Mouse (Mus musculus) heart, embryonic 14.5 days (tissue): ENCODE measurements around the gene Trim38. TPM values are rescaled to one million over a fixed set of nuclear protein-coding genes. Genes with fewer than 3 reads are reported as not detected.

ENCODE experiments used
- ATAC-seq: fragments of 200-750 bp; cut with Nextera tagmentation; 2 replicates; pipeline ENCODE4 v1.8.0; 2017; ENCODE audit warnings: low read depth, moderate TSS enrichment; ENCODE audit not compliant: insufficient number of reproducible peaks, insufficient read depth, low FRiP score
- H3K27ac ChIP-seq, 2 experiments: fragments of 200-500 bp in 1 of 2; fragments of 300-500 bp in 1 of 2; sonication (generic) in 1 of 2; replicated peaks in 1 of 2; 2 replicates each; pipeline ENCODE4 v1.5.1; 2012 to 2014; ENCODE audit warnings: low read depth in 2 of 2, low read length in 2 of 2, control low read depth in 1 of 2, mild to moderate bottlenecking in 1 of 2, mixed read lengths in 1 of 2; ENCODE audit not compliant: control insufficient read depth in 1 of 2, insufficient read depth in 1 of 2
- H3K27me3 ChIP-seq: fragments of 300-500 bp; sonication (generic); 2 replicates; pipeline ENCODE4 v1.6.1; 2014; ENCODE audit warnings: mild to moderate bottlenecking, low read length, control low read depth; ENCODE audit not compliant: control insufficient read depth, insufficient read depth
- H3K36me3 ChIP-seq: fragments of 300-500 bp; sonication (generic); 2 replicates; pipeline ENCODE4 v1.6.1; 2014; ENCODE audit warnings: mild to moderate bottlenecking, control low read depth, low read length, mixed read lengths; ENCODE audit not compliant: control insufficient read depth, insufficient read depth
- H3K4me1 ChIP-seq, 2 experiments: fragments of 200-500 bp in 1 of 2; fragments of 300-500 bp in 1 of 2; sonication (generic) in 1 of 2; 2 replicates each; pipeline ENCODE4 v1.6.1; 2012 to 2014; ENCODE audit warnings: low read length in 2 of 2, control low read depth in 1 of 2, mixed read lengths in 1 of 2; ENCODE audit not compliant: control insufficient read depth in 2 of 2, insufficient read depth in 2 of 2
- H3K4me2 ChIP-seq: fragments of 300-500 bp; sonication (generic); 2 replicates; pipeline ENCODE4 v1.6.1; 2014; ENCODE audit warnings: mild to moderate bottlenecking, low read length
- H3K4me3 ChIP-seq, 2 experiments: fragments of 200-500 bp in 1 of 2; fragments of 300-500 bp in 1 of 2; sonication (generic) in 1 of 2; 2 replicates each; pipeline ENCODE4 v1.5.1; 2012 to 2014; ENCODE audit warnings: low read length in 2 of 2, mild to moderate bottlenecking in 2 of 2, control low read depth in 1 of 2, low read depth in 1 of 2, moderate library complexity in 1 of 2; ENCODE audit not compliant: control insufficient read depth in 1 of 2, insufficient read depth in 1 of 2
- H3K9ac ChIP-seq: fragments of 300-500 bp; sonication (generic); 2 replicates; pipeline ENCODE4 v1.6.1; 2014; ENCODE audit warnings: mild to moderate bottlenecking, low read length
- H3K9me3 ChIP-seq: fragments of 300-500 bp; sonication (generic); 2 replicates; pipeline ENCODE4 v1.6.1; 2016; ENCODE audit warnings: low read length, control low read depth; ENCODE audit not compliant: control insufficient read depth
- WGBS: fragments of 180-500 bp; shearing (Covaris S2); extraction: QIAGEN DNeasy Blood & Tissue Kit; methylation state at CpG from one replicate; pipeline ENCODE4 v1.1.7; 2014; 5-methylcytosine and 5-hydroxymethylcytosine counted together
- polyA plus RNA-seq: library from polyadenylated mRNA; unstranded; fragments of >200 nt; fragmentation: Nextera tagmentation; extraction: Ambion mirVana; gene quantifications from 2 replicates; pipeline ENCODE4 v1.2.1, GENCODE M21; 2014

The Trim38 gene
- polyA plus RNA-seq, 1 experiment from 2014 or later = not detected

DNA sequence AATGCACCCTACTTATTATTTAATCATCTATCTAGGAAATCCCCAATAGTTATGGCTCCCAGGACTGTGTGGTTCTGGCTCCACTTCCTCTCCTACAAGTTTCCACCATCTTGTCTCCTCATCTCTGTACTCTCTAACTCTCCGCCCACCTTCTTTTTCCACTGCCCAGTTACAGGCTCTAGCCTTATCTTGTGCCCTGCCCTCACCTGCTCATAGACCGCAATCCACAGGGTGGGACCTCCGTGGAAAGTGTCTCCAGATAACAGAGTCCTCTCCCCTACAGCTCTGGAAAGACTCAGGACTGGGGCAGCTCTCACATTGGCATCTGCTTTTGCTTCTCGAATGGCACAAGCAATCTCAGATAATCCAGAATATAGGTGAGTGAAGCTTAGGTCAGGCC is 9.3 kb downstream of the Trim38 start:
- Histone ChIP-seq H3K36me3 (no peaks in the 10 kb centered on the region), H3K4me3 (no peak overlapping the region), H3K27me3 (no peaks in the 10 kb centered on the region), H3K9me3 (no peaks in the 10 kb centered on the region), H3K9ac (no peak overlapping the region), H3K4me2 (no peak overlapping the region), H3K4me1 (0 out of 4 replicates have a peak, but pooled peaks cover 0 to 3% of the 10 kb centered on the region in 2 experiments), H3K27ac (no peak overlapping the region)
- ATAC-seq = no peak
- WGBS = 47% methylated on average over 4 of the region's 4 CpGs

DNA sequence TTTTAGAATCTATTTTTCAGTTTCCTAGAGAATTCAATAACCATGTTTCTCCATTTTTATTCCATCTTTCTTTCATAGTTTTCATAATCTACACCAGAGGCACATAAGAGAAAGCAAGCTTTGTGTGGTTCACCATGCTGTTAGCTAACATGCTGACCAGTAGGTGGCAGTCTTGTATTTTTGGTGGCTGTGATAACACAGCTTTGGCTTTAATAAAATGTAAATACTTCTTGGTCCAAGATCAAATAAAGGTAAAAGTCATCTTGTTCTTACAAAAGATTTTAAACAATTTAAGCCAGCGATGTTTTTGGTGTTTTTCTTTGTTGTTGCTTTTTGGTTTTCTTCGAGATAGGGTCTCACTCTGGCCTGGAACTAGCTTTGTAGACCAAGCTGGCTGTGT is 22.8 kb downstream of the Trim38 start:
- Histone ChIP-seq H3K27me3 (no peaks in the 10 kb centered on the region), H3K4me2 (no peak overlapping the region), H3K9me3 (no peaks in the 10 kb centered on the region), H3K36me3 (no peaks in the 10 kb centered on the region), H3K4me1 (no peaks in the 10 kb centered on the region), H3K9ac (no peak overlapping the region), H3K27ac (no peak overlapping the region), H3K4me3 (no peak overlapping the region)
- whole genome bisulfite sequencing = 29% methylated on average over 2 of the region's 2 CpGs
- no peak for ATAC-seq

DNA sequence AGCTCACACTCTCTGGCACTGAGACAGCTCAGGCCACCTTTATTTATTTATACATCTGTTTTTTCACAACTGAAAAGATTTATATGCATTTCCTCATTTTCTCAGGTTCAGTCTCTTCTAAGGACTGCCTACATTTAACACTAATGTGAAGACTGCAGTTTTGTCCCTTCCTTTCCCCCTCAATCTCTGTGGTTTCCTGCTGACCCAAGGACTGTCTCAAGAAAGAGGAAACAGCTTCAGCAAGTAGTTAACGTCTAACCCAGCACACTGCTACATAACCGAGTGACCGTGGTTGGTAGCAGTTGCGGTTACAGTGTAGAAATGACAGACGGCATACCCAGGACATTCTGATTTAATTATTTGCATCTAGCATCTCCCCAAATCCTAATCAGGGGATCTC is 29.7 kb downstream of the Trim38 start:
- ATAC-seq = no peak
- Histone ChIP-seq H3K4me3 (no peak overlapping the region), H3K9ac (no peak overlapping the region), H3K9me3 (no peaks in the 10 kb centered on the region), H3K36me3 (no peaks in the 10 kb centered on the region), H3K27ac (no peak overlapping the region), H3K4me1 (no peaks in the 10 kb centered on the region), H3K27me3 (no peaks in the 10 kb centered on the region), H3K4me2 (no peak overlapping the region)
- WGBS = 80% methylated on average over 5 of the region's 5 CpGs

DNA sequence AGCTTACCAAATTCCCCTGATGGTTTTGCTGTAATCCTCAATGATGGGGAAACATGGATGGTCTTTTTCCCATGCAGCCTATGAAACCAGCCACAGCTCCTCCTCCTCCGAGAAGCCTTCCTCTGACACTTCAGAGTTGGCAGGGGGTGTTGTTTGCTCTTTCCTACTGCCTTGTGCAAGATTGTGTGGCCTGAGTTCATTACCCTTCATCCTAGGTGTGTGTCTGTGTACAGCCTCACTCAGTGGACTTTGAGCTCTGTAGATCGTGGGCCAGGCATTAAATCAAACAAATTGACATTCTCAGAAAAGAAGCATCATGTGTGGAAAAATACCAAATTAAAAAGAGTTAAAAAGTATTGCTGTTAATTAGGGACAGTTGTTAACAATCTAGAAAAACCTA is 34.8 kb downstream of the Trim38 start:
- Histone ChIP-seq H3K4me1 (no peaks in the 10 kb centered on the region), H3K9ac (no peak overlapping the region), H3K36me3 (no peaks in the 10 kb centered on the region), H3K27ac (no peak overlapping the region), H3K9me3 (no peaks in the 10 kb centered on the region), H3K27me3 (no peaks in the 10 kb centered on the region), H3K4me2 (no peak overlapping the region), H3K4me3 (no peak overlapping the region)
- ATAC-seq = no peak
- 84% methylated on average over 2 of the region's 2 CpGs for WGBS

DNA sequence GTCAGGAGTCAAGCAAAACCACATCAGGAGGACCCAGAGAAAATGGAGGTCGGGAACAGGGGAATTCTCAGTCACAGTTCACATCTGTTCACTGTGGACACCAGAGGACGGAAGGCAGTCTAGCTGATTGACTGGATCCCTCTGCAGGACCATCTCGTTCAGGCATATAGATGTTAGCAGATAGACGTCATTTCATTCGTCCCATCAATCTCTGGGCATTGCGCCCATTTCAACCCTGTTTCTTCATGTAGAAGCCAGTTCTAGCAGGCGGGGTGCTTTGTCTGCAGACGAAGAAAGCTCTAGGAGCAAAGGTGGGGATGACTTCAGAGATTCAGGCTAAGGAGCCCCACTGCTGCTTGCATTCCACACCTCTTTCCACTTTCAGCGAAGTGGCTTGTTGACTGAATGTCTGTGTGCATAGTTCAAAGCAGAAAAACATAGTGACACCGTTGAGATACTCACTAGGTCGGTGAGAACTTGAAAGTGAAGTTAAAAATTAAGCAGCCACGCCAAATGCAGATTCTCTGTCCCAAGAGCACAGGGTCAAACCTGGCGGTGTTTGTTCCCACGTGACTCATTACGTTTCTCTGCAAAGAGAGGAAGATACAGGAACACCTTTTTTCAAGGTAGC is 36.8 kb downstream of the Trim38 start, which contains the start of gene Slc17a2:
Gene Slc17a2, plus strand, starts transcription at position 572 of the 631 bp plus-strand sequence.
- ATAC-seq = no peak
- H3K4me3 ChIP-seq = no peak within 1 kb of the TSS
- no peaks in the 10 kb centered on the region for H3K4me1 ChIP-seq
- no peak within 1 kb of the TSS for H3K4me2 ChIP-seq
- no peak within 1 kb of the TSS for H3K27ac ChIP-seq
- H3K27me3 ChIP-seq = no peaks in the 10 kb centered on the region
- WGBS = 75% methylated on average over 15 of the region's 15 CpGs
- H3K36me3 ChIP-seq = no peaks in the 10 kb centered on the region
- H3K9me3 ChIP-seq = no peaks in the 10 kb centered on the region
- H3K9ac ChIP-seq = no peak within 1 kb of the TSS

DNA sequence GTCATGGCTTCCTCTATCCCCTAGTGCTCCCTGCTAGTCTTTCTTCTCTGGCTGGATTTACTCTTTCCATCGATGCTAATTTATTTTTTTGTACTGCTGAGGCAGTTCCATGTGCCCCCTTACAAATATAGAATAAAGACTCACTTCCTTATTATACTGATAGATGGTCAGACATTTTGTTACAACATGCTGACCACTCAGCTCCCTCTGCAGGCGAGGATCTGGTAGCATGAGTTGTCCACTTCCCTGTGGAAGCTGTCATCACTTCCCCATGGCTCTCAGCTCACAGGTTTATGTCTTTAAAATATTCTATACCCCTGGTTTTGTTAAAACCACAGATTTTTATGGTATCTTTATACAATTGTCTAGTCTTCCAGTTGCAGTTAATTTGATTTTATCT is 46.4 kb downstream of the Trim38 start:
- Histone ChIP-seq H3K4me2 (no peak overlapping the region), H3K9ac (no peak overlapping the region), H3K4me3 (no peak overlapping the region), H3K27me3 (no peaks in the 10 kb centered on the region), H3K36me3 (no peaks in the 10 kb centered on the region), H3K9me3 (no peaks in the 10 kb centered on the region), H3K4me1 (peaks cover 0 to 6% of the 10 kb centered on the region in 2 experiments; a peak in 2 of 4 replicates), H3K27ac (no peak overlapping the region)
- WGBS = 71% methylated on average over 2 of the region's 2 CpGs
- ATAC-seq = no peak

DNA sequence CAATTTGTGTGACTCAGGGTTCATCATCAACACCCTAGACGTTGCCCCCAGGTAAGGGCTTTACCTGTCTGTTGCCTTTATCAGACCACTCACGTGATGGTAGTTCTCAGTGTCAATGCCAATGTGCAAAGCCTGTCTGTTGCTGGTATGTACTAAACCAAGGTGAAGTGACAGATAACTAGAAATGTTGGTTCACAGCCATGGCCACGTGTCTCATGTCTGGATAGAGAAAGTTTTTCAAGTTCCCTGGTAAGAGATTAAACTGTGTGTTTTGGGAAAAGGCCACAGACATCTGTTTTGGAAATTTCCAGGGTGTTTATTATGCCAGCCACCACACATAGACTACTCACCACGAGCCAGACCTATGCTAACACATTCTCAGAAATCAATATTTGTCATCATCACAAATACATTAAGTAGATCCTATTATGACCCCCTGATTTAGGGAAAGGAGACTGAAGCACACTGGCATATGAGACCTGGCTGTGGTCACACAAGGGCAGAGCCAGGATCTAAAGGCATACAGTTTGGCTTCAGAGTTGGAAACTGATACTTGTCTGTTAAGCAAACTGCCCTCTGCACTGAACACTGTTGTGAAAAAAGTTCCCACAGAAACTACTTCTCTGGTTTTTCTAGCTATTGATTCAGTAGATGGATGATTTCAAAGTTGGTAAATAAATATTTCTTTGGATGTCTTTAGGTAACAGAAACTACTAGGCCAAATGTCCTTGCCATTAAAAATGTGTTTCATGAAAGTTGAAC is 50.6 kb downstream of the Trim38 start:
- H3K4me3 ChIP-seq = no peak overlapping the region
- no peak overlapping the region for H3K27ac ChIP-seq
- H3K36me3 ChIP-seq = no peaks in the 10 kb centered on the region
- no peaks in the 10 kb centered on the region for H3K9me3 ChIP-seq
- 58% methylated on average over 4 of the region's 4 CpGs for WGBS
- no peak for ATAC-seq
- H3K4me2 ChIP-seq = no peak overlapping the region
- H3K27me3 ChIP-seq = no peaks in the 10 kb centered on the region
- no peaks in the 10 kb centered on the region; a peak in 1 of 4 replicates for H3K4me1 ChIP-seq
- H3K9ac ChIP-seq = no peak overlapping the region
